Mouse (Mus musculus) spleen, adult 10 weeks (tissue): Measurements from ENCODE around the gene Lmntd1. TPM values are rescaled to one million over a fixed set of nuclear protein-coding genes. Genes with fewer than 3 reads are reported as not detected.

ENCODE experiments used
- polyA plus RNA-seq: library from polyadenylated mRNA; stranded (reverse); fragments of 350-450 nt; fragmentation: Illumina TruSeq; extraction: RNeasy Lipid Tissue Mini Kit (QIAGEN cat#74804); gene quantifications from one replicate; pipeline ENCODE4 v1.2.3, GENCODE M21; 2015; ENCODE audit warnings: low replicate concordance; ENCODE audit not compliant: insufficient read depth

Lmntd1 gene
- 0.23 TPM for polyA plus RNA-seq

DNA sequence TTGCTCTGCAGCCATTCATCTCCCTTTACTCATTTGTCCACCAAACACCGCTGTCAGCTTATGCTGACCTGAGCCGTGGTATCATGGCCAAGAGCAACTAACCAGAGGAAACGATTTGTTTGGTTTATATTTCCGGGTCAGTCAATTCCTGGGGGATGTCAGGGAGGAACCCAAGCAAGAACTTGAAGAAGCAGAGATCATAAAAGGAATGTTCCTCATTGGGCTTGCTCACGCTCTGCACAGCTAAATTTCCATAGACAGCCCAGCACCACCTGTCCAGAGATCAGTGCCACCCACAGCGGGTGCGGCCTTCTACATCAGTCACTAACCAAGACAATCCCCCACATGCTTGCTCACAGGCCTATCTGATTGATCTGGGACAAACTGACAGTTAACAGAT lies at the start of gene Lmntd1:
TSS of gene Lmntd1 (minus strand) at position 101 of the 400 bp plus-strand sequence.

GRCm38 (mm10) chr6:145615666-145616210 lies 1.6 kb upstream of the Lmntd1 start, which contains the start of gene Tuba3b:
TSS of gene Tuba3b (plus strand) at chr6:145615757.

Other genes starting within 250 kb of the Lmntd1 start
- gene Tuba3b, start 1.4 kb upstream of the Lmntd1 start, polyA plus RNA-seq = not detected
- 5.8 TPM for gene Rassf8, start 132.4 kb upstream of the Lmntd1 start, polyA plus RNA-seq